Mouse (Mus musculus): ENCODE measurements around the gene Strip2.

The Strip2 gene

GRCm38 (mm10) chr6:30005851-30006250 lies 89.0 kb downstream of the Strip2 start:
- no peak for DNase-seq (ENCODE audit: low spot score in 2 of 2)

- DNase-seq (ENCODE audit: low spot score in 2 of 2) = no peak
Measured at GRCm38 (mm10) chr6:30009204-30009603, 92.4 kb downstream of the Strip2 start.
